Mouse (Mus musculus): ENCODE data around the gene Depdc5. TPM values are rescaled to one million over a fixed set of nuclear protein-coding genes. Genes with fewer than 3 reads are reported as not detected.

Gene Depdc5
- total and polyA plus RNA-seq, 3 experiments = 21.1 to 39.3 (median 36.6) TPM

DNA sequence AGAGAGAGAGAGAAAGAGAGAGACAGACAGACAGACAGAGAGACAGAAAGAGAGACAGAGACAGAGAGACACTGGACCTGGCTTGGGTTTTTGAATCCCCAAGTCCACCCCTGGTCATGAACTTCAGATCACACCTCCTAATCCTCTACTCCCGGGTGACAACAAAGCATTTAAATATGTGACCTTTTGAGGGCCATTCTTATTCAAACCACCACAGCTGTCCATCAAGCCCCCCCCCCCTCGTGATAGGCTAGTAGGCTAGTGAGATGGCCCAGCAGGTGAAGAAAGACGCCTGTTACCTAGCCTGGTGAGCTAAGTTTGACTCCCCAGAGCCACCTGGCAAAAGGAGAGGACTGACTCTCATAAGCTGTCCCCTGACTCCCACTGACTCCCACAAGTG, 171.4 kb downstream of the Depdc5 start:
- H3K4me2 ChIP-seq (ENCODE audit: insufficient read depth, low read depth, poor library complexity, severe bottlenecking) = no peak overlapping the region
- peaks cover 2% of the 10 kb centered on the region for H3K27me3 ChIP-seq (replicated peaks)
- H3K79me2 ChIP-seq (replicated peaks; ENCODE audit: control insufficient read depth, extremely low read depth, insufficient read depth, poor library complexity, severe bottlenecking) = no peaks in the 10 kb centered on the region
- H3K9me3 ChIP-seq (replicated peaks; ENCODE audit: low read length) = peaks cover 6% of the 10 kb centered on the region
- H3K4me3 ChIP-seq (replicated peaks in 1 of 3; ENCODE audit: low read depth in 2 of 3, low read length in 2 of 3, poor library complexity in 1 of 3) = no peak overlapping the region
- dilution Hi-C loops (cut with MboI; ENCODE audit: extremely low pct_ligation_motif_present, extremely low pct_unique_long_range_greater_than_20kb, low sequenced_read_pairs) = no loop called here
- H3K9ac ChIP-seq (ENCODE audit: insufficient read depth, low read depth) = no peak overlapping the region
- peaks cover 3 to 17% of the 10 kb centered on the region in 2 experiments for H3K4me1 ChIP-seq (ENCODE audit: control insufficient read depth in 1 of 2, insufficient read depth in 2 of 2)
- no peak for DNase-seq (ENCODE audit: extremely low read depth)
- H3K27ac ChIP-seq (ENCODE audit: insufficient read depth, low read depth) = no peak overlapping the region
- TF ChIP-seq ZNF384 (IDR thresholded peaks at IDR 0.05; ENCODE audit: low read depth, low read length) (no peak), USF2 (conservative IDR thresholded peaks at IDR 0.05; ENCODE audit: low read depth, low read length) (no peak), ETS1 (conservative IDR thresholded peaks at IDR 0.05; ENCODE audit: low read depth, low read length) (no peak), SMC3 (IDR thresholded peaks at IDR 0.05; ENCODE audit: low read depth, low read length) (no peak), POLR2AphosphoS2 (IDR thresholded peaks at IDR 0.05; ENCODE audit: low read depth, low read length) (no peak)
- in situ Hi-C loops (cut with MboI; ENCODE audit: low pct_ligation_motif_present, low pct_unique_long_range_greater_than_20kb, low sequenced_read_pairs) = loop anchor here (5.0 to 25.0 kb wide), 2 partner anchors 112 to 448 kb away; no protein-coding TSS in a partner anchor
- no peaks in the 10 kb centered on the region for H3K36me3 ChIP-seq (replicated peaks in 1 of 2; ENCODE audit: control insufficient read depth in 1 of 2, insufficient read depth in 1 of 2, low read length in 1 of 2)

DNA sequence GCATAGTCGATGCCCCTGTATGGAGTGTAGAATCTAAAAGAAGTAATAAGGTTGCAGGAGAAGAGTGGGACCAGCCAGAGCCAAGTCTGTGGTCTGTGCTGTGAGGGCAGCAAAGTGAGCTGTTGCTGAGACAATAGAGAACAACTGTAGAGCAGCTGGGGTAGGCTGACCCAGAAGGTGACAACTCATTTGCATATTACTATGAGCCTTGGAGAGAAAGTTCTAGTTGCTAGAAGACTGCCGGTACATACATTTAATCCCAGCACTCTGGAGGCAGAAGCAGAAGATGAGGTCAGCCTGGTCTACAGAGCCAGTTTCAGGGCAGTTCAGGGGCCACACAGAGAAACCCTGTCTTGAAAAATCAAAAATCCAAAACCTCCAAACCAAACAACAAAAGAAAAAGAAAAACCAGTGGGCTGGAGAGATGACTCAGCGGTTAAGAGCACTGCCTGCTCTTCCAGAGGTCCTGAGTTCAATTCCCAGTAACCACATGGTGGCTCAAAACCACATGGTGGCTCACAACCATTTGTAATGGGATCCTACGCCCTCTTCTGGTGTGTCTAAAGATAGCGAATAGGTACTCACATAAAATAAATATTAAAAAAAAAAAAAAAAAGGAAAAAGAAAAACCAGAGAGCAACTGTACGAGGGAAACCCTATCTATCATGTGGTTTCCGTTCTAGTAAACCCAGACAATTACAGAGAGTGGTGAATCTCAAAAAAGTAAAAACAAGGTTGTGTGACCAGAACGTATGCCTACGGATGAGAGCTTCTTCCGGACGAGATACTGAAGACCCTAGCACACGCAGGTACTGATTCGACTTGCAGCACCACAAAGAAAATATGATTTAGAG, 175.4 kb downstream of the Depdc5 start:
- DNase-seq (ENCODE audit: extremely low read depth) = peak; percentile 56
- Histone ChIP-seq H3K4me1 (ENCODE audit: control insufficient read depth in 1 of 2, insufficient read depth in 2 of 2) (peaks cover 3 to 14% of the 10 kb centered on the region in 2 experiments), H3K4me2 (ENCODE audit: insufficient read depth, low read depth, poor library complexity, severe bottlenecking) (peak overlapping the region; percentile 91), H3K36me3 (replicated peaks in 1 of 2; ENCODE audit: control insufficient read depth in 1 of 2, insufficient read depth in 1 of 2, low read length in 1 of 2) (no peaks in the 10 kb centered on the region), H3K27me3 (replicated peaks) (peaks cover 12% of the 10 kb centered on the region), H3K4me3 (replicated peaks in 1 of 3; ENCODE audit: low read depth in 2 of 3, low read length in 2 of 3, poor library complexity in 1 of 3) (peak overlapping the region in 2 of 3 experiments; percentile 27), H3K27ac (ENCODE audit: insufficient read depth, low read depth) (no peak overlapping the region), H3K9ac (ENCODE audit: insufficient read depth, low read depth) (peak overlapping the region; percentile 59), H3K9me3 (replicated peaks; ENCODE audit: low read length) (peaks cover 6% of the 10 kb centered on the region), H3K79me2 (replicated peaks; ENCODE audit: control insufficient read depth, extremely low read depth, insufficient read depth, poor library complexity, severe bottlenecking) (no peaks in the 10 kb centered on the region)
- dilution Hi-C loops (cut with MboI; ENCODE audit: extremely low pct_ligation_motif_present, extremely low pct_unique_long_range_greater_than_20kb, low sequenced_read_pairs) (no loop called here), in situ Hi-C loops (cut with MboI; ENCODE audit: low pct_ligation_motif_present, low pct_unique_long_range_greater_than_20kb, low sequenced_read_pairs) (loop anchor here (5.0 to 25.0 kb wide), 2 partner anchors 108 to 452 kb away; no protein-coding TSS in a partner anchor)
- TF ChIP-seq MAFK (IDR thresholded peaks at IDR 0.05; ENCODE audit: insufficient replicate concordance, low read length) (peak; percentile 32; the same call in 1 of the 2 replicates), TBP (conservative IDR thresholded peaks at IDR 0.05; ENCODE audit: low read depth, low read length) (no peak), CTCF (conservative IDR thresholded peaks at IDR 0.05 in 1 of 2, IDR thresholded peaks at IDR 0.05 in 1 of 2; ENCODE audit: low read depth in 2 of 2, low read length in 2 of 2) (peak in 1 of 2 experiments; percentile 12; a peak in 1 of 4 replicates), BHLHE40 (IDR thresholded peaks at IDR 0.05; ENCODE audit: low read depth, low read length) (no peak), MYC (IDR thresholded peaks at IDR 0.05; ENCODE audit: low read depth, low read length) (peak; percentile 83), EP300 (IDR thresholded peaks at IDR 0.05; ENCODE audit: low read length) (peak; percentile 25; the same call in 1 of the 2 replicates), POLR2AphosphoS2 (IDR thresholded peaks at IDR 0.05; ENCODE audit: low read depth, low read length) (no peak), SIN3A (IDR thresholded peaks at IDR 0.05; ENCODE audit: low read length) (no peak)
